Mouse (Mus musculus): ENCODE measurements at regions not wholly inside any gene's neighbourhood (a gene's known extent, or its start where the extent isn't known, plus 50 kb on each side); places are given as distances from the start of the nearest gene placed in this dataset.
"Not testable (repeated sequence)": the region's sequence is repeated elsewhere in the genome, so short reads cannot be mapped to it uniquely, and the experiment has no call there.

DNA sequence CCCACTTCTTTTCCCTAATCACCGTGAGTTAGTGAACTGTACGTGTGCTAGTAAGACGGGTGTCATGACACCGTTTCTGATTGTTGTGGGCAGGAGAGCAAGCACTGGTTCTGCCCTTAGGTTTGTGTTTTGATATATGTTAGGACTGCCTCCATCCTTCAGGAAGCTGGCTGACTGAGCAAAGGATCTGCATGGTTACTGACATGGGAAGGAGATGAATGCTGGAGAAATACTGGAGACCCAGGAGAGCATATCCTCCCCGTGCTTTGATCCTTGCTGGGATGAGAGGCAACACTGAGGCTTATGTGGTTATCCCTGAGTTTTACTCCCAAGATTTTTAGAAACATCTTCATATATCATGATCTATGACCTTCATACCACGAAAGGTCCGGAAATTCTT is 413.5 kb upstream of the Akr1e1 start:
- Histone ChIP-seq H3K4me2 (replicated peaks; ENCODE audit: low read depth, low read length) (no peak overlapping the region), H3K4me1 (ENCODE audit: insufficient read depth, low read length) (no peaks in the 10 kb centered on the region), H3K9me3 (ENCODE audit: low read length) (no peaks in the 10 kb centered on the region), H3K9ac (replicated peaks; ENCODE audit: low read length) (no peak overlapping the region), H3K36me3 (ENCODE audit: insufficient read depth, low read length) (no peaks in the 10 kb centered on the region), H3K27ac (ENCODE audit: low read length) (no peak overlapping the region), H3K4me3 (ENCODE audit: low read length) (no peak overlapping the region), H3K27me3 (ENCODE audit: insufficient read depth, low read length) (no peaks in the 10 kb centered on the region)
- peak; percentile 63; the same call in 1 of the 2 replicates for ATAC-seq (ENCODE audit: low FRiP score, low TSS enrichment)
- 58% methylated on average over 7 of the region's 7 CpGs for WGBS

DNA sequence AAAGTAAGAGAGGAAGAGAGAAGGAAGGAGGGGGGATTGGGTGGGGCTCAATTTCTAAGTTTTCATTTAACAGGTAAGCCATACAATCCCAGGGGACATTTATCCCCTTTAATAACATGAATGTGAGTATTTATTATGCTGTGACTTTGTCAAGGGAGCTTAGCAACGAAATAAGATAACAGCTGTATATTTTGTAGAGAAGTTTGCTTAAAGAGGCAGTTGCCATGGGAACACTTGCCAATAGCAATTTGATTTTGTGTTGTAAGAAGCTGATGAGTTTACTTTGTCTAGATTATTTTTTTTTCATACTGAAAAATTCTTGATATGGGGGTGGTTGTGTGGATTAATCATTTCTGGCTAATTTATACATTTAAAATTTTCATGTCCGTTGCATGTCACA is 450.9 kb upstream of the Akr1e1 start:
- Histone ChIP-seq H3K4me3 (ENCODE audit: low read length) (no peak overlapping the region), H3K9ac (replicated peaks; ENCODE audit: low read length) (no peak overlapping the region), H3K9me3 (ENCODE audit: low read length) (no peaks in the 10 kb centered on the region), H3K36me3 (ENCODE audit: insufficient read depth, low read length) (no peaks in the 10 kb centered on the region), H3K4me2 (replicated peaks; ENCODE audit: low read depth, low read length) (no peak overlapping the region), H3K27ac (ENCODE audit: low read length) (no peak overlapping the region), H3K27me3 (ENCODE audit: insufficient read depth, low read length) (no peaks in the 10 kb centered on the region), H3K4me1 (ENCODE audit: insufficient read depth, low read length) (no peaks in the 10 kb centered on the region)
- ATAC-seq (ENCODE audit: low FRiP score, low TSS enrichment): no peak
- WGBS: 69% methylated on average over 2 of the region's 2 CpGs

DNA sequence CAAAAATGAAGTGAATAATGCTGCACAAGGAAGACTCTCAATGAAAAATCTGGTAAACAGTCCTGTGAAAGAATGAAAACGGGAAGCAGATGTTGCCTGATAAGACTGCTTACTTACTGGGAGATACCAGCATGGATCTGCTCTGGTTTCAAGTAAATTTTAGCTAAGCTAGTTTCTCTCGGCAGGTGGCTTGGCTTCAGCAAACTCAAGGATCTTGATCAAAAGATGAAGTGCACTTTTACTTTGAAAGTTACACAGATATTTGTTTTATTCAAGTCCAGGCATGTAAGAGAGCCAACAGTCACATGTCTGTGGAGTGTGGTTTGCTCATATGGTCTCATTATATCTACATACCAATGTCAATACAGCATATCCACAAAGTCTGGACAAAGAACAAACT is 451.5 kb upstream of the Akr1e1 start:
- H3K27ac ChIP-seq (ENCODE audit: low read length): no peak overlapping the region
- no peak for ATAC-seq (ENCODE audit: low FRiP score, low TSS enrichment)
- no peaks in the 10 kb centered on the region for H3K4me1 ChIP-seq (ENCODE audit: insufficient read depth, low read length)
- H3K4me2 ChIP-seq (replicated peaks; ENCODE audit: low read depth, low read length): no peak overlapping the region
- H3K27me3 ChIP-seq (ENCODE audit: insufficient read depth, low read length): no peaks in the 10 kb centered on the region
- no peak overlapping the region for H3K4me3 ChIP-seq (ENCODE audit: low read length)
- H3K9ac ChIP-seq (replicated peaks; ENCODE audit: low read length): no peak overlapping the region
- no peaks in the 10 kb centered on the region for H3K9me3 ChIP-seq (ENCODE audit: low read length)
- WGBS: 71% methylated on average over 2 of the region's 2 CpGs
- no peaks in the 10 kb centered on the region for H3K36me3 ChIP-seq (ENCODE audit: insufficient read depth, low read length)

DNA sequence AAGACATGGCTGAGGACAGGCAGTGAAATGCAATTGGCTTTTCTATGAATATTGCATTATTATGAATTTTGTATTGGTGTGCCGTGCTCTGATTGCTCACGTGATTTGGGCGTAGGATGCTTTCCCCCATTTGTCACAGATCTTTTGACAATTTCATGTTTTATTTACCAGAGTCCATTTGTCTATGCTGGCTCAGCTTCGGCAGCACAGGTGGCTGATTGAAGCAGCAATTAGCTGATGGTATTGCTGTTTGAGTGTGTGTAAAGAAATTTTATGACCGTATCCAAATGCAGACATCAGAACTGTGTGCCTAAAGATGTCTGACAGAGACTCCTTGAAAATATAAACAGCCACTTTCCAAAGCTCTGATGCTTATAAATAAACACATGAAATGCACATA is 498.5 kb upstream of the Akr1e1 start:
- ATAC-seq (ENCODE audit: low FRiP score, low TSS enrichment): no peak
- no peaks in the 10 kb centered on the region for H3K9me3 ChIP-seq (ENCODE audit: low read length)
- H3K4me1 ChIP-seq (ENCODE audit: insufficient read depth, low read length): no peaks in the 10 kb centered on the region
- no peak overlapping the region for H3K9ac ChIP-seq (replicated peaks; ENCODE audit: low read length)
- no peaks in the 10 kb centered on the region for H3K27me3 ChIP-seq (ENCODE audit: insufficient read depth, low read length)
- H3K27ac ChIP-seq (ENCODE audit: low read length): no peak overlapping the region
- H3K4me3 ChIP-seq (ENCODE audit: low read length): no peak overlapping the region
- WGBS: 72% methylated on average over 5 of the region's 5 CpGs
- no peaks in the 10 kb centered on the region for H3K36me3 ChIP-seq (ENCODE audit: insufficient read depth, low read length)
- H3K4me2 ChIP-seq (replicated peaks; ENCODE audit: low read depth, low read length): no peak overlapping the region

DNA sequence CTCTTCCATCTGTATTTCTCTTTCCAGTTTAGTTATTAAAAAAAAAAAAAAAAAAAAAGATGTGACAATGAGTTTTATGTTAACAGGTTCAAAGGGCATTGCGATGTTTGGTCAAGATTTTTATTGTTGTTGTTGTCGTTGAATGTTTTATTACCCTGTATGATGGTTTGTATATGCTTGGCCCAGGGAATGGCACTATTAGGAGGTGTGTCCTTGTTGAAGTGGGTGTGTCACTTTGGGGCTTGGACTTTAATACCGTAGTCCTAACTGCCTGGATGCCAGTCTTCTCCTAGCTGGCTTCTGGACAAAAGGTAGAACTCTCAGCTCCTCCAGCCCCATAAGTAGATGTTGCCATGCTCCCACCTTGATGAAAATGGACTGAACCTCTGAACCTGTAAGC is 545.9 kb upstream of the Akr1e1 start:
- no peak for ATAC-seq (ENCODE audit: low FRiP score, low TSS enrichment)
- 78% methylated on average over 3 of the region's 3 CpGs for whole genome bisulfite sequencing
- H3K9ac ChIP-seq (replicated peaks; ENCODE audit: low read length): no peak overlapping the region
- H3K27me3 ChIP-seq (ENCODE audit: insufficient read depth, low read length): no peaks in the 10 kb centered on the region
- H3K4me1 ChIP-seq (ENCODE audit: insufficient read depth, low read length): no peaks in the 10 kb centered on the region
- H3K4me3 ChIP-seq (ENCODE audit: low read length): no peak overlapping the region
- H3K36me3 ChIP-seq (ENCODE audit: insufficient read depth, low read length): no peaks in the 10 kb centered on the region
- H3K4me2 ChIP-seq (replicated peaks; ENCODE audit: low read depth, low read length): no peak overlapping the region
- H3K27ac ChIP-seq (ENCODE audit: low read length): no peak overlapping the region
- no peaks in the 10 kb centered on the region for H3K9me3 ChIP-seq (ENCODE audit: low read length)

DNA sequence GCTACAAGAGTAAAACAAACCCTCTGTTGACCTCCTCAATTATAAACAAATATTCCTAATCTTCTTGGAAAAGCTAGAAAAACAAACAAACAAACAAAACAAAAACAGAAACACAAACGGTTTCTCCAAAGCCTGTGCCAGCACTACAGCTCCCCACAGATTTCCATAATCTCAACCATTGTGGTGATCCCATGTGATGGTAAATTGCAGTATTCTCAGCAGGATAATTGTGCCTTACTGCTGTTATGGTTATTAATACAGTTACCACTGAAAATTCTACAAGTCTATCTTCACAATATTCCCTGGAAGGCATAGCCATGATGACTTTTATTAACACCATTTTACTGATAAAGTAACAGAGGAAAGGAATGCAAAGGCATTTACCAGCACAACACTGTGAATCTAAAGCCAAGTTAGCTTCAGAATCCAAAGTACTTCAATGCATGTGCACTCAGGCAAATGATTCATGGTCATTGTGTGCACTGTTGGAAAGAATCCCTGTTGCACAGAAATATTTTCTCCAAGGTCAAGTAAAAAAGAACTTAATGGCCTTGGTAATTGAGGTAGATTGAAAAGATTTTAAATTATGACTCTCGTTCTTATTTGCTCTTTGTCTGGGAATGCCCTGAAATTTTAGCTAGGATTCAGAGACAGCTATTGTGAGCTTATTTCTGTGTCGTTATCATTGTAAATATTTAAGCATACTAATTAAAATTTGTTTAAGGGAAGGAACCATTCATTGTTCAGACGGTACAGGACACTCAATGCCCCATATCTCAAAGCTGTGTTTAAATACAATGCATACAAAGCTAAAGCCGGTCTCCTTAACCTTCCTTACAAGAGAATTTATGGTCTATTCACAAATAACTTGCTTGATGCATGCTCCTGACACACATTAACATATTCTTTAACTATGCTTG is 551.1 kb upstream of the Akr1e1 start:
- no peak for ATAC-seq (ENCODE audit: low FRiP score, low TSS enrichment)
- H3K9me3 ChIP-seq (ENCODE audit: low read length): no peaks in the 10 kb centered on the region
- no peaks in the 10 kb centered on the region for H3K36me3 ChIP-seq (ENCODE audit: insufficient read depth, low read length)
- H3K4me1 ChIP-seq (ENCODE audit: insufficient read depth, low read length): no peaks in the 10 kb centered on the region
- H3K4me3 ChIP-seq (ENCODE audit: low read length): no peak overlapping the region
- 53% methylated on average over 5 of the region's 5 CpGs for WGBS
- H3K27me3 ChIP-seq (ENCODE audit: insufficient read depth, low read length): no peaks in the 10 kb centered on the region
- H3K9ac ChIP-seq (replicated peaks; ENCODE audit: low read length): no peak overlapping the region
- H3K4me2 ChIP-seq (replicated peaks; ENCODE audit: low read depth, low read length): no peak overlapping the region
- no peak overlapping the region for H3K27ac ChIP-seq (ENCODE audit: low read length)

DNA sequence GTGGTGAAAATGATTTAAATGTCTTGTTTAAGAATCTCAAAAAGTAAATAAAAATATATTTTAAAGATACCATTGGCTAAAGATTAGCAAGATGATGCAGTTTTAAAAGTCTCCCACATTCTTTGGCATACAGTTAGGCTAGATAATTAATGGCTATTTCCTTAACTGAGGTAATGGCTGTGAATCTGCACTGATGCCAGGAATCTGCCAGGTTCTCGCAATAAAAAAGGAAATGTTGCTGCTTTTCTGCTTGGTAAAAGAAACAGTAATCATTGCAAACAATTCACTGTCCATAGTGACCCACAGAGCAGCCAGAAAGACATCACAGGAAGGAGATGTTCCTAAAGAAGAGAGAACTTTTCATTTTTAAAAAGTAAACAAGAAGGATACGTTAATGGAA is 557.7 kb upstream of the Akr1e1 start:
- Histone ChIP-seq H3K4me1 (ENCODE audit: insufficient read depth, low read length) (no peaks in the 10 kb centered on the region), H3K27me3 (ENCODE audit: insufficient read depth, low read length) (no peaks in the 10 kb centered on the region), H3K36me3 (ENCODE audit: insufficient read depth, low read length) (no peaks in the 10 kb centered on the region), H3K9ac (replicated peaks; ENCODE audit: low read length) (no peak overlapping the region), H3K9me3 (ENCODE audit: low read length) (no peaks in the 10 kb centered on the region), H3K4me2 (replicated peaks; ENCODE audit: low read depth, low read length) (no peak overlapping the region), H3K27ac (ENCODE audit: low read length) (peak overlapping the region; percentile 29; the same call in 1 of the 2 replicates), H3K4me3 (ENCODE audit: low read length) (no peak overlapping the region)
- no peak; the same call in 1 of the 2 replicates for ATAC-seq (ENCODE audit: low FRiP score, low TSS enrichment)
- whole genome bisulfite sequencing: 49% methylated on average over 2 of the region's 2 CpGs

DNA sequence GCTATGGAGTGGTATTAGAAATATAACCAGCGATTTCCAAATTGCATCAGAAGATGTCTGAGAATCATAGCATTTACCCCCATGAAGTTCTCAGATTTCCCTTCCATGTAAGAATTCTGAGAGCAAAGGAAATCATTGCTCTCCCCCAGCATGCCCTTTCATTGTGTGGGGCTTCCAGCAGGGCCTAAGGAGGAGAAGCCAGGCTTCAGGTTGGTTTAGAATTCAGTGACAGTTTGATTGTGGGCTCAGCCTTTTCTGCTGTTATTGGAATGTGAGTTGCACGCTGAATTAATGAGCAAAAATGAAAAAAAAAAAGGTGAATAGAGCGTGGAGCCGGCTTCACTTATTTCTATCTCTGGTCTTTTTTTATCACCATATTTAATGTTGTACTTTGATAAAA is 570.0 kb upstream of the Akr1e1 start:
- Histone ChIP-seq H3K4me1 (ENCODE audit: insufficient read depth, low read length) (no peaks in the 10 kb centered on the region), H3K4me3 (ENCODE audit: low read length) (no peak overlapping the region), H3K27ac (ENCODE audit: low read length) (no peak overlapping the region), H3K4me2 (replicated peaks; ENCODE audit: low read depth, low read length) (no peak overlapping the region), H3K9ac (replicated peaks; ENCODE audit: low read length) (no peak overlapping the region), H3K27me3 (ENCODE audit: insufficient read depth, low read length) (no peaks in the 10 kb centered on the region), H3K9me3 (ENCODE audit: low read length) (no peaks in the 10 kb centered on the region), H3K36me3 (ENCODE audit: insufficient read depth, low read length) (no peaks in the 10 kb centered on the region)
- no peak for ATAC-seq (ENCODE audit: low FRiP score, low TSS enrichment)
- whole genome bisulfite sequencing: 61% methylated on average over 4 of the region's 4 CpGs

DNA sequence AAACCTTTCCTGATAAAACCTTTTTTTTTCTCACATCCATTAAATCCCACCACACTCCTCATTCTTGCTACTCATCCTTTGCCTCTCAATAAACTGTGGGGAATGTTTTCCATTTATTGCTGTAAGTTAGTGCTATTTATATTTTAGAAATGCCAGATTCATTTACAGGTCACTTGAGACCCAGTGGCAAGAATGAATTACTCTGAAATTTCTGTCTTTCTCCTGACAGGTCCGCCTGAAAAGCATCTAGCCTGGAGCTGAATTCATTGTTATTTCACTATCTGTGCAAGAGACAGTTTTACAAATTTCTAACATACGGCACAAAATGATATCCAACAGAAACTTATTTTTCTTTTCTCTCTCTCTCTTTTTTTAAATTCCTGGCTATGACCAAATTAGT is 570.6 kb upstream of the Akr1e1 start:
- Histone ChIP-seq H3K27ac (ENCODE audit: low read length) (no peak overlapping the region), H3K9ac (replicated peaks; ENCODE audit: low read length) (no peak overlapping the region), H3K4me3 (ENCODE audit: low read length) (no peak overlapping the region), H3K9me3 (ENCODE audit: low read length) (no peaks in the 10 kb centered on the region), H3K36me3 (ENCODE audit: insufficient read depth, low read length) (no peaks in the 10 kb centered on the region), H3K4me2 (replicated peaks; ENCODE audit: low read depth, low read length) (no peak overlapping the region), H3K27me3 (ENCODE audit: insufficient read depth, low read length) (no peaks in the 10 kb centered on the region), H3K4me1 (ENCODE audit: insufficient read depth, low read length) (no peaks in the 10 kb centered on the region)
- WGBS: 54% methylated on average over 2 of the region's 2 CpGs
- ATAC-seq (ENCODE audit: low FRiP score, low TSS enrichment): no peak

DNA sequence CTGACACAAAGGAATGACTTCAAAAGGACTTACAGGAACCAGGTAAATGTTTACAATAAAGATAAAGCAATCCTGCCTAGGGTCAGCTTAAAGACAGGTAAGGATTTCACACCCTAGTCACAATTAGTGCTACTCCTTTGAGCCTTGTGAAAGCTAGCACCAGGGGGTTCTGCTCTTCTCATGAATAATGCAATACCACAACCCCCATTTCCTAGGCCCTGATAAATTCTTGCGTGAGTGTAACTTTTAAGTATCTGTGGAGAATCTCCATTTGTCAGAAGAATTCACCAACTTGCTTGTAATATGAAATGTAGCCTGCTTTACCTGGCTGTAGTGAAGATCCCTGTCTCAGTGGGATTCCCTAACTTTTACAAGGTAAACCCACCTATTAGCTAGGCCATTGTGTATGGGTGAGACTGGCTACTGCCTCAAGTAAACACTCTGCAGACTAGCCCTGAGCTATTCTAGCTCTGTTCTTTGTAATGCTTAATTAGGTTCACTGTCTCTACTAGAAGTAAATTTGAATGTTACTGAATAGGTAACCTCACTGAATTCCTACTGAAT is 576.3 kb upstream of the Akr1e1 start:
- H3K27ac ChIP-seq (ENCODE audit: low read length); H3K4me2 ChIP-seq (replicated peaks; ENCODE audit: low read depth, low read length); ATAC-seq (ENCODE audit: low FRiP score, low TSS enrichment); H3K36me3 ChIP-seq (ENCODE audit: insufficient read depth, low read length); H3K9me3 ChIP-seq (ENCODE audit: low read length); H3K9ac ChIP-seq (replicated peaks; ENCODE audit: low read length); H3K27me3 ChIP-seq (ENCODE audit: insufficient read depth, low read length); H3K4me3 ChIP-seq (ENCODE audit: low read length); H3K4me1 ChIP-seq (ENCODE audit: insufficient read depth, low read length): not testable (repeated sequence)
- 66% methylated on average over 1 of the region's 1 CpGs for WGBS
